Mouse (Mus musculus): ENCODE data around the gene Hectd3.

DNA sequence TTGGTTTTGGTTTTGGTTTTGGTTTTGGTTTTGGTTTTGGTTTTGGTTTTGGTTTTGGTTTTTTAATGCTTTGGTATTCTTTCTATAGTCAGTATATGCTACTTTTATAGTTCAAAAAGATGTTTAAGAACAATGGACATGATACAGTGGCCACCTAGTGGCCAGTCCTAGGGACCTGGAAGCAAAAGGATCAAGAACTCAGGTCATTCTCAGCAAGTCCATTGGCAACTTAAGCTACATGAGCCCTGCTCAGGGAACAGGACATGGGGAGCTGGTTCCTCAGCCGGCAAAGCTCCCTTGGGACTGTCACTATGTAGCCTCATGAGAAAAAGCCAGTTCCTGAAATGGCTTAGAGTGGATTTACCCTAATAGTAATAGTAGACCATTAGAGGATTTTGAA lies 43.5 kb upstream of the Hectd3 start:
- no peak for TF ChIP-seq E2F4 (IDR thresholded peaks at IDR 0.05; ENCODE audit: insufficient replicate concordance, low read depth, low read length)
- no peak for TF ChIP-seq SIN3A (IDR thresholded peaks at IDR 0.05; ENCODE audit: low read length)

Measured in CH12.LX (cell line).